Mouse (Mus musculus): Measurements from ENCODE around the gene Gm15091.
"Not testable (repeated sequence)": the region's sequence is repeated elsewhere in the genome, so short reads cannot be mapped to it uniquely, and the experiment has no call there.

The Gm15091 gene

DNA sequence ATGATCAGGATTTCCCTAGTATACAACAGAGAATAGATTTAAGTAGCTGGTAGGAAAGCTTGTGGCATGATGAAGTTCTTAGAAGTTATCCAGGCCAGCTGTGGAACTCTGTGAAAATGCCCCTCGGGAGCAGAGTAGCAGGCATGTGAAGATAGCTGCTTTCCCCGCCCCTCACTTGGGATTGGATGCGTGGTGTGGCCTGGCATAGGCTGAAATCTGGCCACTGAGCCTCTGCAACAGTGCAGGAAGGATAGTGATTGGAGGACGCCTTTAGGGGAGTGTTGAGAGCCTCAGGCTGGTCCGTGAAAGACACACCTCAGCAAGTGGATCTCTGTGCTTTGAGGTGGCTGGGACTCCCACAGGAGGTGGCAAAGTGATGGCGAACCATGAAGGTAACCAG lies at the start of gene Gm15091:
Gene Gm15091 (plus strand): TSS at position 301 of the 400 bp plus-strand sequence.
- not testable (repeated sequence) for DNase-seq

Data from lung, postnatal 14 days (tissue).